Mouse (Mus musculus) liver, postnatal 0 days (tissue): ENCODE results near the gene 6030468B19Rik.

ENCODE experiments used
- CTCF ChIP-seq: sonication (generic); IDR thresholded peaks from 2 replicates; pipeline ENCODE4 v1.5.1; 2016; ENCODE audit warnings: antibody characterized with exemption, low read depth
- EP300 ChIP-seq: IDR thresholded peaks from 2 replicates; pipeline ENCODE4 v1.6.1; 2016; ENCODE audit warnings: antibody characterized with exemption, low read depth, mild to moderate bottlenecking

GRCm38 (mm10) chr11:117792281-117792888, 5.1 kb upstream of the 6030468B19Rik start:
- TF ChIP-seq CTCF = peak; percentile 4; the same call in 1 of the 2 replicates
- TF ChIP-seq EP300 = no peak
